Mouse (Mus musculus): Measurements from ENCODE around the gene Nhsl1. TPM values are rescaled to one million over a fixed set of nuclear protein-coding genes. Genes with fewer than 3 reads are reported as not detected.

Gene Nhsl1
- total and polyA plus RNA-seq, 3 experiments, result 0.22 TPM; not detected in 2

- Histone ChIP-seq H3K27me3 (ENCODE audit: insufficient read depth, low read length) (peaks cover 11% of the 10 kb centered on the region), H3K9me3 (replicated peaks) (no peaks in the 10 kb centered on the region), H3K4me1 (ENCODE audit: insufficient read depth, low read depth, low read length) (no peaks in the 10 kb centered on the region), H3K36me3 (replicated peaks) (no peaks in the 10 kb centered on the region), H3K4me3 (ENCODE audit: low read depth, low read length) (no peak overlapping the region)
- ATAC-seq (ENCODE audit: extremely low read depth, insufficient number of reproducible peaks, low FRiP score, poor library complexity, severe bottlenecking), result no peak
- TF ChIP-seq TAL1 (conservative IDR thresholded peaks at IDR 0.05; ENCODE audit: low read depth, low read length) (no peak), GATA2 (IDR thresholded peaks at IDR 0.05; ENCODE audit: borderline replicate concordance, low read depth, low read length) (no peak), CTCF (IDR thresholded peaks at IDR 0.05; ENCODE audit: low read depth, low read length) (no peak), POLR2AphosphoS5 (IDR thresholded peaks at IDR 0.05; ENCODE audit: insufficient replicate concordance, low read depth, low read length) (no peak)
- DNase-seq (ENCODE audit: low spot score), result no peak
Observed at GRCm38 (mm10) chr10:18339386-18339785, 20.6 kb downstream of the Nhsl1 start.

GRCm38 (mm10) chr10:18340930-18341329 lies 22.1 kb downstream of the Nhsl1 start:
- ATAC-seq (ENCODE audit: extremely low read depth, insufficient number of reproducible peaks, low FRiP score, poor library complexity, severe bottlenecking) (no peak), DNase-seq (ENCODE audit: low spot score) (no peak)
- no peaks in the 10 kb centered on the region for H3K9me3 ChIP-seq (replicated peaks)
- no peak overlapping the region for H3K4me3 ChIP-seq (ENCODE audit: low read depth, low read length)
- TF ChIP-seq CTCF (IDR thresholded peaks at IDR 0.05; ENCODE audit: low read depth, low read length) (no peak), TAL1 (conservative IDR thresholded peaks at IDR 0.05; ENCODE audit: low read depth, low read length) (no peak), GATA1 (IDR thresholded peaks at IDR 0.05; ENCODE audit: borderline replicate concordance, low read length) (no peak), GATA2 (IDR thresholded peaks at IDR 0.05; ENCODE audit: borderline replicate concordance, low read depth, low read length) (no peak), POLR2AphosphoS5 (IDR thresholded peaks at IDR 0.05; ENCODE audit: insufficient replicate concordance, low read depth, low read length) (no peak)
- H3K36me3 ChIP-seq (replicated peaks), result no peaks in the 10 kb centered on the region
- no peaks in the 10 kb centered on the region for H3K4me1 ChIP-seq (ENCODE audit: insufficient read depth, low read depth, low read length)
- H3K27me3 ChIP-seq (ENCODE audit: insufficient read depth, low read length), result peaks cover 15% of the 10 kb centered on the region

- H3K4me3 ChIP-seq (ENCODE audit: low read depth, low read length), result no peak overlapping the region
- no peak for ATAC-seq (ENCODE audit: extremely low read depth, insufficient number of reproducible peaks, low FRiP score, poor library complexity, severe bottlenecking)
- peaks cover 15% of the 10 kb centered on the region for H3K27me3 ChIP-seq (ENCODE audit: insufficient read depth, low read length)
- H3K4me1 ChIP-seq (ENCODE audit: insufficient read depth, low read depth, low read length), result no peaks in the 10 kb centered on the region
- no peaks in the 10 kb centered on the region for H3K36me3 ChIP-seq (replicated peaks)
- no peaks in the 10 kb centered on the region for H3K9me3 ChIP-seq (replicated peaks)
- DNase-seq (ENCODE audit: low spot score), result no peak
- TF ChIP-seq TAL1 (conservative IDR thresholded peaks at IDR 0.05; ENCODE audit: low read depth, low read length), result no peak
- TF ChIP-seq CTCF (IDR thresholded peaks at IDR 0.05; ENCODE audit: low read depth, low read length), result no peak
- TF ChIP-seq POLR2AphosphoS5 (IDR thresholded peaks at IDR 0.05; ENCODE audit: insufficient replicate concordance, low read depth, low read length), result no peak
- TF ChIP-seq GATA1 (IDR thresholded peaks at IDR 0.05; ENCODE audit: borderline replicate concordance, low read length), result no peak
- TF ChIP-seq GATA2 (IDR thresholded peaks at IDR 0.05; ENCODE audit: borderline replicate concordance, low read depth, low read length), result no peak
Observed at GRCm38 (mm10) chr10:18341444-18342196, 22.8 kb downstream of the Nhsl1 start.

GRCm38 (mm10) chr10:18347231-18347630 lies 28.4 kb downstream of the Nhsl1 start:
- Histone ChIP-seq H3K9me3 (replicated peaks) (no peaks in the 10 kb centered on the region), H3K27me3 (ENCODE audit: insufficient read depth, low read length) (peaks cover 16% of the 10 kb centered on the region), H3K4me3 (ENCODE audit: low read depth, low read length) (no peak overlapping the region), H3K4me1 (ENCODE audit: insufficient read depth, low read depth, low read length) (no peaks in the 10 kb centered on the region), H3K36me3 (replicated peaks) (no peaks in the 10 kb centered on the region)
- TF ChIP-seq GATA1 (IDR thresholded peaks at IDR 0.05; ENCODE audit: borderline replicate concordance, low read length) (no peak), CTCF (IDR thresholded peaks at IDR 0.05; ENCODE audit: low read depth, low read length) (no peak), TAL1 (conservative IDR thresholded peaks at IDR 0.05; ENCODE audit: low read depth, low read length) (no peak), GATA2 (IDR thresholded peaks at IDR 0.05; ENCODE audit: borderline replicate concordance, low read depth, low read length) (no peak), POLR2AphosphoS5 (IDR thresholded peaks at IDR 0.05; ENCODE audit: insufficient replicate concordance, low read depth, low read length) (no peak)
- no peak for ATAC-seq (ENCODE audit: extremely low read depth, insufficient number of reproducible peaks, low FRiP score, poor library complexity, severe bottlenecking)
- DNase-seq (ENCODE audit: low spot score), result no peak

- no peak for DNase-seq (ENCODE audit: low spot score)
- Histone ChIP-seq H3K27me3 (ENCODE audit: insufficient read depth, low read length) (peaks cover 3% of the 10 kb centered on the region), H3K9me3 (replicated peaks) (no peaks in the 10 kb centered on the region), H3K4me3 (ENCODE audit: low read depth, low read length) (no peak overlapping the region), H3K36me3 (replicated peaks) (no peaks in the 10 kb centered on the region), H3K4me1 (ENCODE audit: insufficient read depth, low read depth, low read length) (no peaks in the 10 kb centered on the region)
- ATAC-seq (ENCODE audit: extremely low read depth, insufficient number of reproducible peaks, low FRiP score, poor library complexity, severe bottlenecking), result no peak
- TF ChIP-seq GATA2 (IDR thresholded peaks at IDR 0.05; ENCODE audit: borderline replicate concordance, low read depth, low read length), result no peak
- TF ChIP-seq POLR2AphosphoS5 (IDR thresholded peaks at IDR 0.05; ENCODE audit: insufficient replicate concordance, low read depth, low read length), result no peak
- TF ChIP-seq GATA1 (IDR thresholded peaks at IDR 0.05; ENCODE audit: borderline replicate concordance, low read length), result no peak
- no peak for TF ChIP-seq TAL1 (conservative IDR thresholded peaks at IDR 0.05; ENCODE audit: low read depth, low read length)
- TF ChIP-seq CTCF (IDR thresholded peaks at IDR 0.05; ENCODE audit: low read depth, low read length), result no peak
Observed at GRCm38 (mm10) chr10:18350781-18351180, 32.0 kb downstream of the Nhsl1 start.

- H3K36me3 ChIP-seq (replicated peaks), result no peaks in the 10 kb centered on the region
- DNase-seq (ENCODE audit: low spot score) (no peak), ATAC-seq (ENCODE audit: extremely low read depth, insufficient number of reproducible peaks, low FRiP score, poor library complexity, severe bottlenecking) (no peak)
- H3K4me3 ChIP-seq (ENCODE audit: low read depth, low read length), result no peak overlapping the region
- no peaks in the 10 kb centered on the region for H3K9me3 ChIP-seq (replicated peaks)
- no peak for TF ChIP-seq TAL1 (conservative IDR thresholded peaks at IDR 0.05; ENCODE audit: low read depth, low read length)
- no peak for TF ChIP-seq CTCF (IDR thresholded peaks at IDR 0.05; ENCODE audit: low read depth, low read length)
- TF ChIP-seq GATA1 (IDR thresholded peaks at IDR 0.05; ENCODE audit: borderline replicate concordance, low read length), result no peak
- no peak for TF ChIP-seq GATA2 (IDR thresholded peaks at IDR 0.05; ENCODE audit: borderline replicate concordance, low read depth, low read length)
- no peak for TF ChIP-seq POLR2AphosphoS5 (IDR thresholded peaks at IDR 0.05; ENCODE audit: insufficient replicate concordance, low read depth, low read length)
- H3K4me1 ChIP-seq (ENCODE audit: insufficient read depth, low read depth, low read length), result no peaks in the 10 kb centered on the region
- H3K27me3 ChIP-seq (ENCODE audit: insufficient read depth, low read length), result no peaks in the 10 kb centered on the region
Observed at GRCm38 (mm10) chr10:18352937-18353336, 34.2 kb downstream of the Nhsl1 start.
